Mouse (Mus musculus): ENCODE results near the gene Kmt2b. TPM values are rescaled to one million over a fixed set of nuclear protein-coding genes. Genes with fewer than 3 reads are reported as not detected.

The Kmt2b gene
- total and polyA plus RNA-seq, 3 experiments, result 8.4 to 32.8 (median 17.2) TPM

- Histone ChIP-seq H3K36me3 (replicated peaks in 1 of 2; ENCODE audit: control insufficient read depth in 1 of 2, insufficient read depth in 1 of 2, low read length in 1 of 2) (peaks cover 53 to 72% of the 10 kb centered on the region in 2 experiments), H3K4me1 (ENCODE audit: control insufficient read depth in 1 of 2, insufficient read depth in 2 of 2) (peaks cover 7 to 15% of the 10 kb centered on the region in 2 experiments; a peak in 3 of 4 replicates), H3K9me3 (replicated peaks; ENCODE audit: low read length) (no peaks in the 10 kb centered on the region), H3K27ac (ENCODE audit: insufficient read depth, low read depth) (no peak overlapping the region; the same call in 1 of the 2 replicates), H3K79me2 (replicated peaks; ENCODE audit: control insufficient read depth, extremely low read depth, insufficient read depth, poor library complexity, severe bottlenecking) (peaks cover 11% of the 10 kb centered on the region), H3K9ac (ENCODE audit: insufficient read depth, low read depth) (no peak overlapping the region), H3K4me3 (replicated peaks in 1 of 3; ENCODE audit: low read depth in 2 of 3, low read length in 2 of 3, poor library complexity in 1 of 3) (no peak overlapping the region), H3K27me3 (replicated peaks) (no peaks in the 10 kb centered on the region), H3K4me2 (ENCODE audit: insufficient read depth, low read depth, poor library complexity, severe bottlenecking) (no peak overlapping the region)
- in situ Hi-C loops (cut with MboI; ENCODE audit: low pct_ligation_motif_present, low pct_unique_long_range_greater_than_20kb, low sequenced_read_pairs) (no loop called here), dilution Hi-C loops (cut with MboI; ENCODE audit: extremely low pct_ligation_motif_present, extremely low pct_unique_long_range_greater_than_20kb, low sequenced_read_pairs) (no loop called here)
- DNase-seq (ENCODE audit: extremely low read depth), result no peak
- no peak for TF ChIP-seq TCF12 (IDR thresholded peaks at IDR 0.05; ENCODE audit: low read depth, low read length)
- no peak for TF ChIP-seq ZC3H11A (IDR thresholded peaks at IDR 0.05; ENCODE audit: low read depth, low read length)
- TF ChIP-seq ZMIZ1 (IDR thresholded peaks at IDR 0.05; ENCODE audit: low read depth, low read length), result no peak
- TF ChIP-seq TBP (conservative IDR thresholded peaks at IDR 0.05; ENCODE audit: low read depth, low read length), result no peak
- no peak for TF ChIP-seq CHD1 (IDR thresholded peaks at IDR 0.05; ENCODE audit: low read depth, low read length)
- TF ChIP-seq MAFK (IDR thresholded peaks at IDR 0.05; ENCODE audit: insufficient replicate concordance, low read length), result no peak
- TF ChIP-seq KAT2A (IDR thresholded peaks at IDR 0.05; ENCODE audit: insufficient replicate concordance, low read length), result no peak
- no peak for TF ChIP-seq USF1 (IDR thresholded peaks at IDR 0.05; ENCODE audit: low read depth, low read length)
- no peak for TF ChIP-seq GABPA (IDR thresholded peaks at IDR 0.05; ENCODE audit: insufficient replicate concordance, low read depth, low read length)
- TF ChIP-seq MYC (IDR thresholded peaks at IDR 0.05; ENCODE audit: low read depth, low read length), result no peak
- no peak for TF ChIP-seq MXI1 (IDR thresholded peaks at IDR 0.05; ENCODE audit: low read depth, low read length)
- no peak for TF ChIP-seq POLR2A (IDR thresholded peaks at IDR 0.05; ENCODE audit: low read depth, low read length)
- TF ChIP-seq CTCF (conservative IDR thresholded peaks at IDR 0.05 in 1 of 2, IDR thresholded peaks at IDR 0.05 in 1 of 2; ENCODE audit: low read depth in 2 of 2, low read length in 2 of 2), result no peak
- no peak for TF ChIP-seq ETS1 (conservative IDR thresholded peaks at IDR 0.05; ENCODE audit: low read depth, low read length)
- TF ChIP-seq POLR2AphosphoS2 (IDR thresholded peaks at IDR 0.05; ENCODE audit: low read depth, low read length), result no peak
Observed at GRCm38 (mm10) chr7:30566033-30566432, 22.5 kb downstream of the Kmt2b start.

- no peak within 1 kb of the TSS for H3K4me3 ChIP-seq (replicated peaks in 1 of 3; ENCODE audit: low read depth in 2 of 3, low read length in 2 of 3, poor library complexity in 1 of 3)
- H3K27ac ChIP-seq (ENCODE audit: insufficient read depth, low read depth), result no peak within 1 kb of the TSS; the same call in 1 of the 2 replicates
- H3K36me3 ChIP-seq (replicated peaks in 1 of 2; ENCODE audit: control insufficient read depth in 1 of 2, insufficient read depth in 1 of 2, low read length in 1 of 2), result peaks cover 45 to 65% of the 10 kb centered on the region in 2 experiments
Observed at GRCm38 (mm10) chr7:30564970-30565571, 23.5 kb downstream of the Kmt2b start, which contains the start of gene Igflr1. Gene Igflr1, plus strand, starts transcription at chr7:30565427.

More at GRCm38 (mm10) chr7:30564970-30565571, 23.5 kb downstream of the Kmt2b start, which contains the start of gene Igflr1:
- dilution Hi-C loops (cut with MboI; ENCODE audit: extremely low pct_ligation_motif_present, extremely low pct_unique_long_range_greater_than_20kb, low sequenced_read_pairs) (no loop called here), in situ Hi-C loops (cut with MboI; ENCODE audit: low pct_ligation_motif_present, low pct_unique_long_range_greater_than_20kb, low sequenced_read_pairs) (no loop called here)
- Histone ChIP-seq H3K4me1 (ENCODE audit: control insufficient read depth in 1 of 2, insufficient read depth in 2 of 2) (peaks cover 7 to 19% of the 10 kb centered on the region in 2 experiments; a peak in 3 of 4 replicates), H3K27me3 (replicated peaks) (no peaks in the 10 kb centered on the region), H3K9me3 (replicated peaks; ENCODE audit: low read length) (no peaks in the 10 kb centered on the region), H3K79me2 (replicated peaks; ENCODE audit: control insufficient read depth, extremely low read depth, insufficient read depth, poor library complexity, severe bottlenecking) (peaks cover 11% of the 10 kb centered on the region), H3K4me2 (ENCODE audit: insufficient read depth, low read depth, poor library complexity, severe bottlenecking) (no peak within 1 kb of the TSS), H3K9ac (ENCODE audit: insufficient read depth, low read depth) (no peak within 1 kb of the TSS)
- DNase-seq (ENCODE audit: extremely low read depth), result no peak
- no peak for TF ChIP-seq POLR2AphosphoS2 (IDR thresholded peaks at IDR 0.05; ENCODE audit: low read depth, low read length)
- no peak for TF ChIP-seq BHLHE40 (IDR thresholded peaks at IDR 0.05; ENCODE audit: low read depth, low read length)
- TF ChIP-seq GABPA (IDR thresholded peaks at IDR 0.05; ENCODE audit: insufficient replicate concordance, low read depth, low read length), result no peak
- no peak for TF ChIP-seq IRF4 (IDR thresholded peaks at IDR 0.05; ENCODE audit: low read depth, low read length)
- TF ChIP-seq HCFC1 (IDR thresholded peaks at IDR 0.05; ENCODE audit: low read depth, low read length), result no peak
- TF ChIP-seq MXI1 (IDR thresholded peaks at IDR 0.05; ENCODE audit: low read depth, low read length), result no peak
- no peak for TF ChIP-seq NELFE (IDR thresholded peaks at IDR 0.05; ENCODE audit: low read depth, low read length)
- no peak for TF ChIP-seq ELF1 (IDR thresholded peaks at IDR 0.05; ENCODE audit: low read depth, low read length)
- no peak for TF ChIP-seq KAT2A (IDR thresholded peaks at IDR 0.05; ENCODE audit: insufficient replicate concordance, low read length)
- TF ChIP-seq ZMIZ1 (IDR thresholded peaks at IDR 0.05; ENCODE audit: low read depth, low read length), result no peak
- no peak for TF ChIP-seq NRF1 (IDR thresholded peaks at IDR 0.05; ENCODE audit: low read depth, low read length)
- TF ChIP-seq MAZ (IDR thresholded peaks at IDR 0.05; ENCODE audit: low read depth, low read length), result no peak
- no peak for TF ChIP-seq EP300 (IDR thresholded peaks at IDR 0.05; ENCODE audit: low read length)
- no peak for TF ChIP-seq MEF2A (IDR thresholded peaks at IDR 0.05; ENCODE audit: borderline replicate concordance, low read depth, low read length)
- TF ChIP-seq UBTF (IDR thresholded peaks at IDR 0.05; ENCODE audit: low read depth, low read length), result no peak
- TF ChIP-seq ZNF384 (IDR thresholded peaks at IDR 0.05; ENCODE audit: low read depth, low read length), result no peak
- no peak for TF ChIP-seq MAFK (IDR thresholded peaks at IDR 0.05; ENCODE audit: insufficient replicate concordance, low read length)
